Mouse (Mus musculus): ENCODE measurements around the gene Yipf4. TPM values are rescaled to one million over a fixed set of nuclear protein-coding genes. Genes with fewer than 3 reads are reported as not detected.
A peak's percentile ranks its signal among the peaks of the same experiment; 100 is the strongest.

Gene Yipf4
- polyA plus RNA-seq, 1 experiment: 164 TPM

- H3K4me1 ChIP-seq (ENCODE audit: control insufficient read depth, insufficient read depth, low read length): 0 out of 2 replicates have a peak, but pooled peaks cover 4% of the 10 kb centered on the region
- TF ChIP-seq CTCF (IDR thresholded peaks at IDR 0.05; ENCODE audit: borderline replicate concordance, insufficient read depth, low read length): no peak
- TF ChIP-seq POLR2A (IDR thresholded peaks at IDR 0.05; ENCODE audit: low read depth, low read length): no peak
- H3K4me3 ChIP-seq (ENCODE audit: insufficient read depth, low read length): no peak overlapping the region
- H3K27ac ChIP-seq (ENCODE audit: insufficient read depth, low read length): no peak overlapping the region
Observed at GRCm38 (mm10) chr17:74522797-74523723, 33.8 kb downstream of the Yipf4 start.

- TF ChIP-seq POLR2A (IDR thresholded peaks at IDR 0.05; ENCODE audit: low read depth, low read length) (no peak), CTCF (IDR thresholded peaks at IDR 0.05; ENCODE audit: borderline replicate concordance, insufficient read depth, low read length) (no peak)
- no peak overlapping the region for H3K4me3 ChIP-seq (ENCODE audit: insufficient read depth, low read length)
- H3K4me1 ChIP-seq (ENCODE audit: control insufficient read depth, insufficient read depth, low read length): 0 out of 2 replicates have a peak, but pooled peaks cover 6% of the 10 kb centered on the region
- no peak overlapping the region for H3K27ac ChIP-seq (ENCODE audit: insufficient read depth, low read length)
Observed at GRCm38 (mm10) chr17:74526117-74526516, 36.8 kb downstream of the Yipf4 start.

- Histone ChIP-seq H3K4me1 (ENCODE audit: control insufficient read depth, insufficient read depth, low read length) (0 out of 2 replicates have a peak, but pooled peaks cover 6% of the 10 kb centered on the region), H3K27ac (ENCODE audit: insufficient read depth, low read length) (peak overlapping the region; percentile 87), H3K4me3 (ENCODE audit: insufficient read depth, low read length) (peak overlapping the region; percentile 10)
- TF ChIP-seq POLR2A (IDR thresholded peaks at IDR 0.05; ENCODE audit: low read depth, low read length) (peak; percentile 16; the same call in 1 of the 2 replicates), CTCF (IDR thresholded peaks at IDR 0.05; ENCODE audit: borderline replicate concordance, insufficient read depth, low read length) (no peak)
Observed at GRCm38 (mm10) chr17:74526806-74527653, 37.7 kb downstream of the Yipf4 start.

- Histone ChIP-seq H3K4me1 (ENCODE audit: control insufficient read depth, insufficient read depth, low read length) (0 out of 2 replicates have a peak, but pooled peaks cover 6% of the 10 kb centered on the region), H3K4me3 (ENCODE audit: insufficient read depth, low read length) (peak within 1 kb of the TSS; percentile 77), H3K27ac (ENCODE audit: insufficient read depth, low read length) (peak within 1 kb of the TSS; percentile 87)
- TF ChIP-seq POLR2A (IDR thresholded peaks at IDR 0.05; ENCODE audit: low read depth, low read length) (peak; percentile 88), CTCF (IDR thresholded peaks at IDR 0.05; ENCODE audit: borderline replicate concordance, insufficient read depth, low read length) (no peak)
Observed at GRCm38 (mm10) chr17:74527729-74528607, 38.7 kb downstream of the Yipf4 start, which contains the start of gene Birc6. TSS of gene Birc6 (plus strand) at chr17:74528295.

GRCm38 (mm10) chr17:74528648-74529532, 39.6 kb downstream of the Yipf4 start:
- TF ChIP-seq POLR2A (IDR thresholded peaks at IDR 0.05; ENCODE audit: low read depth, low read length) (0 out of 2 replicates have a peak, but pooled peaks have one; percentile 14), CTCF (IDR thresholded peaks at IDR 0.05; ENCODE audit: borderline replicate concordance, insufficient read depth, low read length) (no peak)
- peak overlapping the region; percentile 77 for H3K4me3 ChIP-seq (ENCODE audit: insufficient read depth, low read length)
- H3K27ac ChIP-seq (ENCODE audit: insufficient read depth, low read length): peak overlapping the region; percentile 76
- 0 out of 2 replicates have a peak, but pooled peaks cover 6% of the 10 kb centered on the region for H3K4me1 ChIP-seq (ENCODE audit: control insufficient read depth, insufficient read depth, low read length)

GRCm38 (mm10) chr17:74529533-74529824, 40.2 kb downstream of the Yipf4 start:
- Histone ChIP-seq H3K4me1 (ENCODE audit: control insufficient read depth, insufficient read depth, low read length) (0 out of 2 replicates have a peak, but pooled peaks cover 6% of the 10 kb centered on the region), H3K4me3 (ENCODE audit: insufficient read depth, low read length) (peak overlapping the region; percentile 77), H3K27ac (ENCODE audit: insufficient read depth, low read length) (0 out of 2 replicates have a peak overlapping the region, but pooled peaks have one; percentile 7)
- TF ChIP-seq POLR2A (IDR thresholded peaks at IDR 0.05; ENCODE audit: low read depth, low read length) (no peak), CTCF (IDR thresholded peaks at IDR 0.05; ENCODE audit: borderline replicate concordance, insufficient read depth, low read length) (no peak)

GRCm38 (mm10) chr17:74534971-74535370, 45.7 kb downstream of the Yipf4 start:
- Histone ChIP-seq H3K4me1 (ENCODE audit: control insufficient read depth, insufficient read depth, low read length) (peaks cover 7% of the 10 kb centered on the region; the same call in 1 of the 2 replicates), H3K27ac (ENCODE audit: insufficient read depth, low read length) (no peak overlapping the region), H3K4me3 (ENCODE audit: insufficient read depth, low read length) (no peak overlapping the region)
- TF ChIP-seq CTCF (IDR thresholded peaks at IDR 0.05; ENCODE audit: borderline replicate concordance, insufficient read depth, low read length): no peak
- TF ChIP-seq POLR2A (IDR thresholded peaks at IDR 0.05; ENCODE audit: low read depth, low read length): no peak

- H3K27ac ChIP-seq (ENCODE audit: insufficient read depth, low read length): no peak overlapping the region
- TF ChIP-seq POLR2A (IDR thresholded peaks at IDR 0.05; ENCODE audit: low read depth, low read length) (no peak), CTCF (IDR thresholded peaks at IDR 0.05; ENCODE audit: borderline replicate concordance, insufficient read depth, low read length) (no peak)
- H3K4me1 ChIP-seq (ENCODE audit: control insufficient read depth, insufficient read depth, low read length): peaks cover 5% of the 10 kb centered on the region; the same call in 1 of the 2 replicates
- H3K4me3 ChIP-seq (ENCODE audit: insufficient read depth, low read length): no peak overlapping the region
Observed at GRCm38 (mm10) chr17:74537526-74537925, 48.2 kb downstream of the Yipf4 start.
